Mouse (Mus musculus): ENCODE data around the gene Ptprk.

Gene Ptprk

DNA sequence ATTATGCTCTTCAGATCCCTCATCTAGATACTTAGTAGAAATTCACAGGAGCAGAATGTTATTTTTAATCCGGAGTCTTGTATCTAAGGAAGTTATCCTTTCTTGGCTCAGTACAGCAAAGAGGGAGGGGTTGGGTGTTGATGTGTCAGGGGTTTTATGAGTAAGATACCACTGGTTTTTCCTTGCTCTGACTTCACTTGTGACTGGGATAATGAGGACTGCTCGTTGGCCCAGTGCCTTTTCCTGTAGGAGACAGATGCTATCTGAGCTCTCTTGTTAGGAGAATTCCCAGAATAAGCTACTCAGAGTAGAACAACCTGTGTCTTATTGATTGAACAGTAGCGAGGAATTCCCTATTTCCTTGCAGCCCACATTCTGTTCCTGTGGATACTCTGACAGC, 39.3 kb downstream of the Ptprk start:
- no peak for DNase-seq (ENCODE audit: low spot score)

DNA sequence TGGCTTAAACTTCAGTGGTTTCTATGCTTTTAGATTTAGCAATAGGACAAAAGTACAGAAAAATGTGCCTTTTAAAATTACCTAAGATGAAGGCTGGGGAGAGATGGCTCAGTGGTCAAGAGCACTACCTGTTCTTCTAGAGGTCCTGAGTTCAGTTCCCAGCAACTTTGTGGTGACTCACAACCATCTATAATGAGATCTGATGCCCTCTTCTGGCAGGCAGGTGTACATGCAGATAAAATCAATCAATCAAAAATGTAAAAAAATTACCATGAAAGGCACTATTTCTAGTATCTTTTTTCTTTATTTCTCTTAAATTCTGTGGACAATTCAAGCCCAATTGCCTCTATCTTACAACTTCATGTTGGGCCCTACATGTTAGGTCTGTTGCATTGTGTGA, 42.4 kb downstream of the Ptprk start:
- DNase-seq (ENCODE audit: low spot score): no peak

DNA sequence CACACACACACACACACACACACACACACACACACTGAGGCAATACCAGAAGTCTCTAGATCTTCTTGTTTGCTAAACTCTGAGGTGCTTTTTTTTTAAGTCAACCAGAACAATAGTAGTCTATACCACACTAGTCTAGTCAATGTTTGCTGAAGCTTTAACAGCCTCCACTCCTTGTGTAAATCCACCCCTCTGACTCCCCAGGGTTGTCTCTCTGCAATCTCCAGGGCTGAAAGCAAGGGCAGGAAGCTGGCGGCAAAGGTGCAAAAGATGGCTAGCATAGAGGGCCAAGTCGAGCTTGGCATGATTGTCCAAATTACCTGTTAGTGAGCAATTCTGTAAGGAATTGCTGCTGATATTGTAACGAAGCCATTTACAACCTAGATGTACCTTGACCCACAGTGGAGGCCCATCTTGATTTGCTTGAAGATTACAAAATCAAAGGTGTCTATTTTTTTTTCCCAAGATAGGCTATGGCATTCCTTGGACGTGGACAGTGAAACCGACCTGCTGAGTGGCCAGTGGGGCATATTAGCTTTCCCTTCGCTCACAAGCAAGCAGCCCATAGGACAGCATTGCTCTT, 44.3 kb downstream of the Ptprk start:
- no peak for DNase-seq (ENCODE audit: low spot score)

DNA sequence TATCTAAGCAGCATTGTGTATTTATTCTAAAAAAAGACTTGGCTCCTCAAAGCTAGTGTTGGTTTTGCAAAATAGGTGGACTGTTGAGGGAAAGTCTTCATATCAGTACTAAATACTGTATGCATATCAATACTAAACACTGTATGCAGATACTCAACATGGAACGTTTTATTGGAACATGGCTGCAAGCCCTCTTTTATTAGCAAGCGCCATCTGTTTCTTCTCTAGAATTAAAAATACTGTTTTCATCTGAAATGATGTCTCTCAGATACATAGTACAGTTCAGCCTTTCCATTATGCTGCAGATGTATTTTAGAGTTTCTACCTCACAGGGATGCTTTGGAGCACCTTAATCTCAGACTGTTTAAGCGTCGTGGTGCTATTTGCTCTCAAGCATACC, 49.3 kb downstream of the Ptprk start:
- DNase-seq (ENCODE audit: low spot score): no peak

DNA sequence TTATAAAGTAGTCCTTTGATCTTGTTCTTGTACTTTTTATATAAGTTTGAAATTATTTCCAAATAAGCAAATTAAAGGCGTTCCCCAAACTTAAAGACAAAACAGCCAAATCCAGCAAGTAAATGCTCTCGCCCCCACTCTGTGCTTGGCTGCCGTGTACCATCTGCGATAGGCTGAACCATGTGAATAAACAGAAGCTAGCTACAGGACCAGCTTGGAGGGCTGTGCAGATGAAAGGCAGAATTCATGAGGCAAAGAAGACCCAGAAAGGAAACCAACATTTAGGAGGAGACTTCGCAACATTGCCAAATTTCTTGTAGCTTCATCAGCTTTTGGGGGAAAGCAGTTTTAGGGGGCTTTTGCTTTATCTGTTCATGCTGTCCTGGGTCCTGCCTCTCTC, 53.4 kb downstream of the Ptprk start:
- DNase-seq (ENCODE audit: low spot score): no peak

DNA sequence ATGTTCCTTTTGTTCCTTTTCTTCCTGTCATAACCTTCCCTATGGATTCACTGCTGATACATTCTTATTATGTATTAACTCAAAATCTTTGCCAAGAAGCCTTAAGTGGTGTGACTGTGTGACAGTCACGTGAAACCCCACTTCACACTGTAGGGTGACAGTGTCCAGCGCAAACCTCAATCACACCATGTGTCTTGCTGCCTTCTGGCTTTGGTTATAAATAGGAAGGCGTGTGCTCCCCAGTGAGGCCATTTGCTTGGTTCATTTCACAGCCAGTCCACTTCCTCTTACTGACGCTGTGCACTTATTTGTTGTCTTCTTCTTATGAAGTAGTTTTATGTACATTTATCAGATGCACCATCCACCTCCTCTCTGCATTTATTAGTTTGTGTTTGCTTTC, 53.8 kb downstream of the Ptprk start:
- no peak for DNase-seq (ENCODE audit: low spot score)

DNA sequence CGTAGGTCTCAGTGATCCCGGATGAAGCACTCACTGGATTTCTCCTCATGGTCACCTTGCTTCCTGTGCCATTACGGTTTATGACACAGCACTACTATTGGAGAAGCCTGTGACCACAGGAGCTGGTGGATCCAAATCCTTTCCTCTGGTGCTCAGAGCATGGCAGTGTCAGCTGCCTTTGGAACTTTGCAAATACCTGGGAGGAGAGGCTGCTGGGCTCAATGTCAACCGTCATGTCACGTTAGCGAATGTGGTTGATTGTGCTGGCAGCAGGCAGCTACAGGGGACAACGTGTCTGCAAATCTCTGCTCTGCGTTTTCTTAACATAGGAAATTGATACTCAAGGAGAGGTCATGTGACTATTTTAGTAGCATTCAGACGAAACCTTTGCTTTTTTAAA, 55.8 kb downstream of the Ptprk start:
- DNase-seq (ENCODE audit: low spot score): no peak

DNA sequence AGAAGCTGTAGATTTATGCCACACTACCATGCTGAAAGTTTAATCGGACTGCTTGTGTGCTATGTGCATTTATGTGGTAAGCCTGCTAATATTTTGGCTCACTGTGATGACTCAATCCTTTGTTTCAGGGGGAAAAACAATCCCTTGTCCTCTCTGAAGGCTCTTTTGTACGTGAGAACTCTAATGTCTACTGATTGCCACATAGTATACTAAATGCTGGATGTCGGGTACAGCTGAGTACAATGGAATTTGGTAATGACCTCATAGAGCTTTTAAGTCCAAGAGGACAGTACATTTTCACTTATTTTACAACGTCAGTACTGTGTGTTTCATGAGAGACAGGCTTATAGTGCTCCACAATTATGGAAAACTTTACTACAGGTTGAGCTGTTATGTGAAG, 59.1 kb downstream of the Ptprk start:
- no peak for DNase-seq (ENCODE audit: low spot score)

DNA sequence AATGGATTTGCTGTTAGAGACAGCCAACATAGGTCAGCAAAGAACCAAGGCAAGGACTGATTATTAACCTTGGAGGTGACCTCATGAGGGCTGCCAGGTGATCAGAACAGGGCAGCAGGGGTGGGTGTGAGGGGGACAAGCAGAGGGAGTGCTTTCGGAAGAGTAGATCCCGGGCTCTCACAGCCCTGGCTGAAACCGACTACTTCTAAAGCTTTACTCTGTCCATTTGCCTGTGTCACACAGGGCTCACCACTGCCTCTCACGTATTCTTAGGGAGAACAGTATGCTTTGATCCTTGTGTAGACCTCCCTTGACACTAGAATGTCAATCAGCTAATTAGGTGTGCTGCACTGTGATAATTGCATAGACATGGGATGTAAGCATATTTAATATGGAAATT, 63.8 kb downstream of the Ptprk start:
- no peak for DNase-seq (ENCODE audit: low spot score)

DNA sequence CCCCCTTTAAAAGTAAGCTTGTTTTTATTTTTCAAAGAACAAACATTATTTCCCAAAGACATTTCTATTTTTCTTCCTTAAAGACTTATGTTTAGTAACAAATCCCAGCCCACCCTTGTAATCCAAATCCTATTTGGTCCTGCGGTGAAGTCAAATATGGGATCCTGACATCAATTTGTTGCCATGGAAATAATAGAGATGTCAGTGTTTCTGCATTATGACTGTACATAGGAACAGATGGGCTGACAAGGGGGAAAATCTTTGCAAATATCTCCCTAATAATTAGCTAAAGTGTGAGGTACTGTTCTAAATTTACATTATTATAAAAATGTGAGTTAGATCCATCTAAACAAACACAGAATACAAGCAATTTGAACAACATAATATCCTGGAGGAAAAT, 69.8 kb downstream of the Ptprk start:
- DNase-seq (ENCODE audit: low spot score): no peak

DNA sequence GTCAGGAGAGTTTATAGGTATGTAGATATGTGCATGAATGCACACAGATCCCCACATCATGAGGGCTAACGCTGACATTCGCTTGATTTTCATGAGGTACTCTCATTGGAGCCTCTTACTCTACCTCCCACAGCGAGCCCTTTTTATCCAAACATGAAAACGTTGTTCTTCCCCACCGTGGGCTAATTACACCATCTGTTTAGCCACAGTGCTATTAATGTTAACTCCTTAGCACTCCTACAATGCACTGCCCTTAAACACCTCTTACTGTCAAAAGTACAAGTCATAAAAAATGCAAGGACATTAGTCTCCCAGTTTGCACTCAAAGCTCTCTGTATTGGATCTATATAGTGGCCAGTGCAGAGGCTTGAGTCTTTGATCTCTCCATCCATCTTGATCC, 70.7 kb downstream of the Ptprk start:
- DNase-seq (ENCODE audit: low spot score): no peak

DNA sequence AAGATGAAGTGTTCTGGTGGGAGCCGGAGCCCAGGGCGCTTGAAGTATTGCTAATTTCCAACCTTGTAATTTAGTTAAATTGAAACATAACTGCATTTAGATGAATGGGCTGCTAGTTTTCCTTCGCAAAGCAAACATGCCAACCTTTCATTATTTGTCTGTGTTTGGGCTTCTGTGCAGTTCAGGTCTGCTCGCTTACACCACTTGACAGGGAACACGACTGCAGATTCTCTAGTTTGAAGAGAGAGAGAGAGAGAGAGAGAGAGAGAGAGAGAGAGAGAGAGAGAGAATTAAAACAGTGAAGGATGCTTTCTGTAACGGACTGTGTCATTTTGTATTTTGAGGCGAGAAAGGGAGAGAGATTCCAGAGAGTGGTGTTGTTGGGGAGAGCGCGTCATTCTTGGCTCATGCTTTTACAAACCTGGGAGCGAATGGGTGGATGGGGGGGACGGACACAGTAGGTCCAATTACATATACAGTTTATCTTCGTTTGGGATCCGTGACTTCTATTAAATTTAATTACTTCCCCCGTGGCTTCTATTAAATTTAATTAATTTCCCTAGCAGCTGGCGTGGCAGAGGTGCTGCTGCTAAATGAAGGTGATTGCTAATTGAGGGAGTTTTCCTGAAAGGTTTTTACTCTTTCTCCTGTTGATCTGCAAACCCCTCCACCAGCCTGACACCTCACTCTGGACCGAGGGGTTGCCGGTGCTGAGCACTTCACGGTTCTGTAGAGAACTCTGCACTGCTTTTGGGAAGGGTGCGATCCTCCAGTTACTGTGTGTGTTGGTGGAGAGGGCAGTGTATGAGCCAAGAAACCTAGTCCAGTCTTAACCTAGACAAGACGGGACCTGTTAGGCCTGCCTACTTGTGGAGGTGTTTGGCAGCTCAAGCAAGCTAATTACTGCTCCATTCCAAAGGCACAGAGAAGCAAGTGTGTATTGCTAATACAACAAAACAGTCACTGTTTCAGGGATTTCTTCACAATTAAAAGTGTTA, 81.4 kb downstream of the Ptprk start:
- no peak for DNase-seq (ENCODE audit: low spot score)

DNA sequence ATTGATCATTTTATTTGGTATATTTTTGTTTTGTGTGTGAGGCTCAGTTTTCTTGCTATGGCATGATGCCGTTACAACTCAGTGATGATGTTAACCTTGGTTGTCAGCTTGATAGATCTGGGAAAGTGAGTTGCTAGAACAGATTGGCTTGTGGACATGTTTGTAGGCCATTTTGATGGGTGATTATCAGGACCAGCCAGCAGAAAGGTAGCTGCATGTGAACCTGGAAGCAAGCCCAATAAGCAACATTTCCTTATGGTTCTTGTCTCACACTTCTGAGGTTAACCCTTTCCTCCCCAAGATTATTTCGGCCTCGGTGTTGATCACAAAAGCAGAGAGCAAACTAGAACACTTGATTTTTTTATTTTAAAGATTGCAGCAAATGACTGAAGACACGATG, 85.1 kb downstream of the Ptprk start:
- DNase-seq (ENCODE audit: low spot score): no peak

DNA sequence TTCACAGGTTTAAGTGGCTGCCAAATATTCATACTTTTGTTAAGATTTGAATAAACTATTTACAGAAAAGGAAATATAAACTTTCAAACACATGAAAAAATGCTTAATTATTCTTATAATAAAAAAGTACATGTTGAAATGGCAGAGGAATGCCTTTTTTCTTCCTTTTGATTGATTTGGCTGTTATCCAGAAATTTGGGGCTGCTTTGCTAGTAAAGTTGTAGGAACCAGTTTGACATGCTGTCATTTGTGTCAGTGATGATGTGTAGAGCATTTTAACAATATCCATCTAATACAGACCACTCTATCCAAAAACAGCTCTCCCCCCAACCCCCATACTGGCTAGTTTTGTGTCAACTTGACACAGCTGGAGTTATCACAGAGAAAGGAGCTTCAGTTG, 86.7 kb downstream of the Ptprk start:
- no peak for DNase-seq (ENCODE audit: low spot score)

DNA sequence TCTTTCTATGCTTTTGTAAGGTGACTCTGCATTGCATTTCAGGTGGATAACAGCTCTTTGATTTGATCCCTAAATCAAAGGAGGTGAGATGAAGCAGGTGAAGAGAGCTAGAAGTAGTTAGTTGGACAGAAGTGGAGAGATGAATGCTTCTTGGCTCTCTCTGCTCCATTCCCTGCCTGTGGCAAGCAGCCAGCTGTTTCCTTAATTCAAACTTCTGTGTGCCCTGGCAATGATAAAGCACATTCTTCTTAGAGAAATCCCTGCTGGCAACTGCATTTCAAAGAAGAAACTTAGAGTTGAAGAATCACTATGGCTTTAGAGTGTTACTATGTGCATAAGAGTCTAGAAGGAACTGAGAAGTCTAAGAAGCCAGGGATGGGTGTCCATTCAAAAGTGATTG, 89.6 kb downstream of the Ptprk start:
- DNase-seq (ENCODE audit: low spot score): no peak

DNA sequence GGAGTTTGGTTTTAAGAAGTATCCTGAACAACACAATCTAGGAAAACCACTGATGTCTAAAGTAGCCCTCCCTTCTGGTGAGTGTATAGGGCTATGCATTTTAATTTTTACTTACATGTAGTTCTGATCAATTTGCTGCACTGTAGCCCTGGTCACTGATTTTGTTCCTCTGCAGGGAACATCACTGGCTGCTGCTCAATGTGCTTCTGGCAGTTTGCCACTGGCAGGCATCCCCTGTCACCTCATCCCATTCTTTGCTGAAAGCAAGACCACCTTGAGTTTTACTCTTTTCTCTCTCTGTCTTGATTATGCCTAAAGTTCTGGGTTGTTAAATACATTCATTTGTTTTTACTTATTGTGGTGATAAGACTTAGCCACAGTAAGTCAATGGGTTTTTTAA, 90.1 kb downstream of the Ptprk start:
- DNase-seq (ENCODE audit: low spot score): no peak

DNA sequence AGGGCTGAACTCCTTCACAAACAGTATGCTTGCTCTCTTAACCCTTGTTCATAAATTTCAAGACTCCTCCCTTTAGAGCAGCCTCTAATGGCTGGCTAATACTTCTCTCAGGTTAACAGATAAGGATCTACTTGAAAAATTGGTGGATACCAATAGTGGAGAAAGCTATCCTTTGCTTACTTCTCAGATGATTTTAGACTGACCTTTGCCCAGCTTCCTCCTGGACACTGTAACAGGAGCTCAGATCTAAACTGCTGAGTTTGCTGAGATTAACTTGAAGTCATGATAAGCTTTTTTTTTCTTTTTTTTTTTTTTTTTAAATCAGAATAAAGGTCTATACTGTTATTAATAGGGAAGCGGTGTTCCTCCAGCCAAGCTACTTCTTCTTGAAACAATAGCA, 92.0 kb downstream of the Ptprk start:
- no peak for DNase-seq (ENCODE audit: low spot score)

DNA sequence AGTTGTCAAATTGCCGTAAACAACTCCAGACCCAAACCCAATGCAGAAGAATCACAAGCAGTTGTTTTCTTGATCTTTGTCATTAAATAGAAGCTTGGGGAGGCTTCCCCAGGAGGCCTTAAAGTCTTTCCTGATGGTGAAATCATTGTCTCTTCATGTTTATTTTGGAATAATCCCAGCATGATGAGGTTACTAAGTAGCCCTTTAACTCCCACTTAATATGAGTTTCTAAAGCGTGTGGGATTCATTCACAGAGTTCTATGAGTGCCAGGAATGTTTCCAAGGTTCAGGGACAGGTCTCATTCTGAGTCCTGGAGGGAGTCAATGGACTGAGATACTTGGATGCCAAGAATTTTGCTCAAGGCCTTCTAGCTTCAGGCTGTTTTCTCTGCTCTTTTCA, 92.5 kb downstream of the Ptprk start:
- no peak for DNase-seq (ENCODE audit: low spot score)

DNA sequence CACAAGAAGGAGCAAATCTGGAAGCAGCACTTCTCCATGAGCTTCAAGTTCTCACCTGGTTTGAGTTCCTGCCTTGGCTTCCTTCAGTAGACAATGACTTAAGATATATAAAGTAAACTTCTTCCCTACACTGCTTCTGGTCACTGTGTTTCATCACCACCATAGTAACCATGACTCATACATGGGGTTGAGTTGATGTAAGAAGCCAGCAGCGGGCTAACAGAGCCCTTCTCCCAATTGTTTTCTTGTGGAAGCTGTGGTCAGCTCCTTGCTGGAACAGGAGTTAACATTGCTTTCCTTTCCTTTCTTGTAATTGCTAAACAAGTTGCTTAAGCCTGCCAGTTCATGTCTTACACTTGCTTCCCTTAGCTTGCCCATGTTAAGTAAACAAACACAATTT, 96.6 kb downstream of the Ptprk start:
- DNase-seq (ENCODE audit: low spot score): no peak

DNA sequence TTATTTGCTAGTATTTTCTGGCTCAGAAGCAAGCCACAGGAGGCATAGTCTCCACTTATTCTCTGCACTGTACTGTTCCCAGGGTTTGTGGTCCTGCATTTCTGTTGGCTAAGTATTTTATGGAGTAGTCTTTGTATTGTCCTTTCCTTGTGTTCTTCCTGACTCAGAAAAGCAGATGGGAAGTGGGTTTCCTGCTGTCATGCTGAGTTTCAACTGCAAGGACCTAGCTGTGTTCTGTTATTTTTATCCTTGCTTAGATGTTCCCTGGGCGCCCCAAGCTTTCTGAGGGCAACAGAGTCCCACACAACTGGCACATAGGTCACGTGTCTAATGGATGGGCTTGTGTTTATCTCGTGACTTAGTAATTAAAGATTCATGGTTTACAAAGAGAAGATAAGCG, 104.3 kb downstream of the Ptprk start:
- no peak for DNase-seq (ENCODE audit: low spot score)

DNA sequence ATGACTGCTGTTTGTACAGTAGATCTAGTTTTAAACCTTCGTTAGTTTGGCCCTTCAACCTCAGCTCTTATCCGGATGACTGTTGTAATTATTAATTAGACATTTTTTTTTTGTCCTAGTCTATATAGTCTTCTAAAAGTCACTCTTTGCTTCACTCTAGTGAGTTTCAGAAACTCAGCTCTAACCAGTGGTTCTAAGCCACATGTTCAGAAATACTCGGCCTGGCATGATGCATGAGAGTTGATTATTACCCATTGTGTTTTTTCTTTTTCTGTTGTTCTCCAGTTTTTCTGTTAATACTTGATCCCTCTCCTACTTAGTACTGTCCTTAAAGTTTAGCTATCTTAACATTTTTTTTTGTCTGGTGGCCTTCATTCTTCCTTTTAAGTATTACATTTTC, 107.5 kb downstream of the Ptprk start:
- DNase-seq (ENCODE audit: low spot score): no peak

DNA sequence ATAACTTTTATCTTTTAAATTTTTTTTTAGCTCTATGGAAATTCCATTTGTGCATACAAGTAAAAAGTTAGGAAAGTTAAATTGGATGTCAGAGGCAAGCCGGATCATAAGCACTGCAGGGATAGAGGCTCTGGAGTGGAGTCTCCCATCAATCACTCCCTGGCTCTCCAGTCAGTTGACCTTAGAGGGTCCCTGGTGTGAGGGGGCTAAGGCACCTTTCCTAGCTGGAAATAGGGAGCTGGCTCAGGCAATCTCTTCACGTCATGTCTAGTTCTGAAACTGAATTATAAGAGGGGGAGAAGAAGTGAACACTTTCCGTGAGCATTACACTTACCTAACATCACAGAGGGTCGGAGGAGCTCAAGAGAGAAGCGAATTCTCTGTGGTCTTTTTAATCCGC, 110.1 kb downstream of the Ptprk start:
- no peak for DNase-seq (ENCODE audit: low spot score)

DNA sequence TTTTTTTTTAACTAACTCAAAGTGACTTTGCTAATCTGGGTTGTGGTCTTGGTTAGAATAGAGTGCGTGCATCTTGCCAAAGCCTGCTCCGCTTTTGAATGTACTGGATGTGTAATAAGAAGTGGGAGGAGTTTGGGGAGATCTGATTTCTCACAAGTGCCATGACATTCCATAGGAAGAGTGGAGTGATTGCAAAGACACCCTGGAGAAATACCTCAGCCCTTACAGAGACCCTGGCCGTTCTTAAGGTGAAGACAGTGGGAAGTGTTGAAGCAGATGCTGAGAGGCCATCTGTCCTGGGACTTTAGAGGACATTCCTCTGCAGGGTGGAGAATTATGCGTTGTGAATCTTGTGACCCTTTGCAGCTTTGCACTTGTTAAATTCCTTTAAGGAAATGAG, 110.7 kb downstream of the Ptprk start:
- DNase-seq (ENCODE audit: low spot score): no peak
